Mouse (Mus musculus): ENCODE measurements around the gene Nceh1.

DNA sequence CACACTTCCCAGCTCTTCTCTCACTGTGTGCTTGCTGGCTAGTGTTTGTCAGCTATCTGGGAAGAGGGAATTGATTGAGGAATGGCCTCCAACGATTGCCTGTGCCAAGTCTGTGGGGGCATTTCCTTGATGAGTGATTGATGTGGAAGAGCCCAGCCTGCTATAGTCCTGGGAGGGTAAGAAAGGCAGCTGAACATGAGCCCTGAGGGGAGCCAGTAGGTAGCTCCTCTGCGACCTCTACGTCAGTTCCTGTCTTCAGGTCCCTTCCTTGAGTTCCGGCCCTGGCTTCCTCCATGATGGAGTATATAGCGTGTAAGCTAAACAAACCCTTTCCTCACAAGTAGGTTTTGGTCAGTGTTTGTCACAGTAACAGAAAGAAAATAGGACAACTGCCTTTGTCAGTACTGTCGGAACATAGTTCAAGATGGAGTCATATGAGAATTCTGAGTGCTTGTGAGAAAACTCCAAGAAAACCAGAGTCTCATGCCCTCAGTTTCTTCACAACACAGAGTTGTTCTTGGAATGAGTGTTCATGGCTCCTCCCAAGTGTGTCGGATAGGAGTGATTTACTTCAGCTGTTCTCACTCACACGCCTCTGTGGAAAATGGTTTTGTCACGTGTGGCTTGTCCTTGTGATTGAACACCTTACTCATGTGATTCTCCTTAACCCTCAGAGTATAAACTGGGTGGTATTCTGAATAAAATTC, 22.9 kb downstream of the Nceh1 start:
- TF ChIP-seq CTCF (IDR thresholded peaks at IDR 0.05; ENCODE audit: control insufficient read depth, insufficient read depth, insufficient replicate concordance, low read depth, low read length) (no peak), POLR2A (IDR thresholded peaks at IDR 0.05; ENCODE audit: control insufficient read depth, low read depth, low read length) (no peak)

All from testis, adult 2 months (tissue).